In the genomic region with DNA sequence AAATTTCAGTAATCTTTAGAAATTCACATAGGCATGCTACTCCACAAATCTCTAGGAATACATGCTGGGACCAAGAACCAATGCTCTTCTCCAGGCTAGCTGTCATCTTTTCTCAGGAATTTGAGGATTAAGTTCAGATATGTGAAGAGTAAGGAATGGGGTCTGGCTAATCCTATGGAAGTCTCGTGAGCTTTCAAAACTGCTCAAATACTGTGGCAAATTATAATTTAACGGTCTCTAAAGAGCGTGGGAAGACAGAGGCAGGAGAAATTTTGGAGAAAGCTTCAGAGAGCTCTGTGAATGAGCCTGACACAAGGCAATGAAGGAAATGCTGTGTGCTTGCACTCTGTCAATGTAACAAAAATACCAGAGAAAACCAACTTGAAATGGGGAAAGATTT, we compare ENCODE assay signal across 37 mouse cellular contexts. TPM values are rescaled to one million over a fixed set of nuclear protein-coding genes. Genes with fewer than 3 reads are reported as not detected.
"Had no signal": no experiment of that assay in that cellular context is flagged by ENCODE, and none has a peak within 500 bp of the region (broad histone marks: within the 10 kb centered on the region; RNA-seq: fewer than 3 reads in every experiment).

No protein-coding gene starts in this region.

- H3K27ac ChIP-seq: heart, adult 2 months; heart, embryonic 13.5 days; heart, embryonic 15.5 days; hindbrain, embryonic 13.5 days; hindbrain, embryonic 15.5 days; hindbrain, postnatal 0 days; kidney, embryonic 15.5 days; kidney, postnatal 0 days; limb, embryonic 12.5 days; limb, embryonic 15.5 days had no signal

- DNase-seq: gastrocnemius, postnatal 14 days; gastrocnemius, postnatal 36 days; heart, adult 11 months; heart, adult 2 months; heart, postnatal 14 days; heart, postnatal 36 days; kidney, adult 11 months; kidney, adult 2 months; kidney, adult 9 months; kidney, postnatal 14 days; kidney, postnatal 36 days; layer of hippocampus, postnatal 36 days; left cerebral cortex, postnatal 4 days had no signal

- H3K27me3 ChIP-seq: heart, embryonic 13.5 days; heart, embryonic 15.5 days; hindbrain, embryonic 13.5 days; hindbrain, embryonic 15.5 days; kidney, embryonic 15.5 days; limb, embryonic 12.5 days; limb, embryonic 15.5 days had no signal

- H3K36me3 ChIP-seq: heart, embryonic 13.5 days; heart, embryonic 15.5 days; hindbrain, embryonic 13.5 days; hindbrain, embryonic 15.5 days; kidney, embryonic 15.5 days; limb, embryonic 12.5 days; limb, embryonic 15.5 days had no signal

- H3K4me1 ChIP-seq: heart, embryonic 15.5 days; hindbrain, embryonic 13.5 days; hindbrain, embryonic 15.5 days; limb, embryonic 15.5 days had no signal

- ATAC-seq: hindbrain, postnatal 0 days; intestine, embryonic 16.5 days had no signal

- H3K4me2 ChIP-seq: heart, embryonic 11.5 days; heart, embryonic 13.5 days; heart, embryonic 15.5 days; hindbrain, embryonic 13.5 days; hindbrain, embryonic 15.5 days; kidney, embryonic 15.5 days; limb, embryonic 12.5 days; limb, embryonic 15.5 days had no signal

- H3K9ac ChIP-seq: heart, embryonic 13.5 days; heart, embryonic 15.5 days; hindbrain, embryonic 13.5 days; hindbrain, embryonic 15.5 days; kidney, embryonic 15.5 days; limb, embryonic 12.5 days; limb, embryonic 15.5 days had no signal

- H3K4me3 ChIP-seq: heart, adult 2 months; heart, embryonic 13.5 days; heart, embryonic 15.5 days; hindbrain, embryonic 13.5 days; hindbrain, embryonic 15.5 days; kidney, embryonic 15.5 days; limb, embryonic 12.5 days; limb, embryonic 15.5 days had no signal

- H3K9me3 ChIP-seq: heart, embryonic 13.5 days; heart, embryonic 15.5 days; hindbrain, embryonic 13.5 days; hindbrain, embryonic 15.5 days; kidney, embryonic 15.5 days; limb, embryonic 12.5 days; limb, embryonic 15.5 days had no signal

RNA-seq across cellular contexts. Expression of a gene that starts 16.2 kb away (rescaled TPM):
- total RNA-seq: gastrocnemius, adult 18-20 months; gastrocnemius, adult 8-10 months; gastrocnemius, postnatal 14 days; gastrocnemius, postnatal 36 days; heart, adult 2 months; heart, postnatal 14 days; heart, postnatal 36 days; hematopoietic stem cell, adult 5-6 weeks; hindbrain, postnatal 0 days; layer of hippocampus, adult 18-20 months; layer of hippocampus, postnatal 10 days; layer of hippocampus, postnatal 36 days; left cerebral cortex, adult 18-20 months; left cerebral cortex, adult 8-10 months; left cerebral cortex, postnatal 10 days; left cerebral cortex, postnatal 25 days; left cerebral cortex, postnatal 4 days had no signal
- polyA plus RNA-seq: gonadal fat pad, adult 2 months; heart, adult 2 months; heart, embryonic 11.5 days; heart, embryonic 13.5 days; heart, embryonic 15.5 days; heart, postnatal 0 days; hindbrain, embryonic 11.5 days; hindbrain, embryonic 13.5 days; hindbrain, embryonic 15.5 days; kidney, adult 2 months; limb, embryonic 12.5 days; limb, embryonic 15.5 days; liver, adult 2 months had no signal
